Mouse (Mus musculus): Measurements from ENCODE around the gene Zfhx3.

- TF ChIP-seq CTCF (IDR thresholded peaks at IDR 0.05; ENCODE audit: low read depth, low read length) (no peak), TAL1 (conservative IDR thresholded peaks at IDR 0.05; ENCODE audit: low read depth, low read length) (no peak), GATA1 (IDR thresholded peaks at IDR 0.05; ENCODE audit: borderline replicate concordance, low read length) (no peak), POLR2AphosphoS5 (IDR thresholded peaks at IDR 0.05; ENCODE audit: insufficient replicate concordance, low read depth, low read length) (no peak), GATA2 (IDR thresholded peaks at IDR 0.05; ENCODE audit: borderline replicate concordance, low read depth, low read length) (no peak)
Measured at GRCm38 (mm10) chr8:108186289-108186688, 243.8 kb downstream of the Zfhx3 start.
